ENCODE assay signal across 11 mouse cellular contexts in genomic region chr4:107084343-107084742, GRCm38 (mm10). TPM values are rescaled to one million over a fixed set of nuclear protein-coding genes. Genes with fewer than 3 reads are reported as not detected.
DNase-seq lines count a peak whose midpoint lies in the region; ATAC-seq and TF ChIP-seq lines count a peak whose summit lies in the region.
"Had no signal": no experiment of that assay in that cellular context is flagged by ENCODE, and none has a peak within 500 bp of the region (broad histone marks: within the 10 kb centered on the region; RNA-seq: fewer than 3 reads in every experiment).

No protein-coding gene starts in this region.

- TF ChIP-seq POLR2A in testis, adult 2 months (IDR thresholded peaks at IDR 0.05; ENCODE audit: control insufficient read depth, low read depth, low read length): no peak

- DNase-seq in frontal cortex, postnatal 36 days (ENCODE audit: low spot score in 2 of 2): peak; percentile 21 to 22
- DNase-seq in frontal cortex, postnatal 14 days (ENCODE audit: low spot score in 2 of 2): no peak
- no peak for DNase-seq in testis, postnatal 10 days (ENCODE audit: low spot score)
- no peak for DNase-seq in limb, embryonic 11.5 days (ENCODE audit: low spot score)
- DNase-seq in gastrocnemius, adult 2 months: no peak
- no peak for DNase-seq in urinary bladder, adult 2 months (ENCODE audit: low spot score)
- no peak for DNase-seq in lung, postnatal 36 days

- intact Hi-C loops in gastrocnemius, adult 2 months (cut with DNase I): no loop called here

- 28% methylated on average over 1 of the region's 1 CpGs for WGBS in limb, embryonic 11.5 days

- H3K27me3 ChIP-seq in testis, adult 2 months (ENCODE audit: control insufficient read depth, insufficient read depth, low read length): no peaks in the 10 kb centered on the region
- H3K27me3 ChIP-seq in limb, embryonic 11.5 days (ENCODE audit: control insufficient read depth, insufficient read depth, low read length): no peaks in the 10 kb centered on the region

- H3K27ac ChIP-seq in testis, adult 2 months (ENCODE audit: control insufficient read depth, insufficient read depth, low read depth, low read length): no peak overlapping the region
- 0 out of 2 replicates have a peak overlapping the region, but pooled peaks have one; percentile 26 for H3K27ac ChIP-seq in limb, embryonic 11.5 days (replicated peaks; ENCODE audit: low read depth, low read length)
- no peak overlapping the region for H3K27ac ChIP-seq in gastrocnemius, adult 2 months

- H3K4me2 ChIP-seq in limb, embryonic 11.5 days (ENCODE audit: low read depth, severe bottlenecking): 0 out of 2 replicates have a peak overlapping the region, but pooled peaks have one; percentile 10

- 0 out of 2 replicates have a peak overlapping the region, but pooled peaks have one; percentile 7 for H3K9ac ChIP-seq in limb, embryonic 11.5 days (ENCODE audit: low read length)

- H3K36me3 ChIP-seq in testis, adult 2 months (ENCODE audit: control insufficient read depth, insufficient read depth, low read length): no peaks in the 10 kb centered on the region
- no peaks in the 10 kb centered on the region for H3K36me3 ChIP-seq in limb, embryonic 11.5 days (ENCODE audit: control insufficient read depth, insufficient read depth, low read length)

- peaks cover 3% of the 10 kb centered on the region for H3K4me1 ChIP-seq in testis, adult 2 months (ENCODE audit: control insufficient read depth, insufficient read depth, low read length)
- H3K4me1 ChIP-seq in limb, embryonic 11.5 days (ENCODE audit: control insufficient read depth, insufficient read depth, low read length): peaks cover 14% of the 10 kb centered on the region

- no peaks in the 10 kb centered on the region for H3K9me3 ChIP-seq in limb, embryonic 11.5 days (ENCODE audit: control insufficient read depth, low read length)

- H3K4me3 ChIP-seq in testis, adult 2 months (ENCODE audit: control insufficient read depth, low read depth, low read length): peak overlapping the region; percentile 35
- no peak overlapping the region for H3K4me3 ChIP-seq in limb, embryonic 11.5 days (ENCODE audit: low read depth, low read length)
- no peak overlapping the region for H3K4me3 ChIP-seq in gastrocnemius, adult 2 months

- peak; percentile 33; the same call in 1 of the 2 replicates for ATAC-seq in limb, embryonic 11.5 days (ENCODE audit: insufficient number of reproducible peaks, low FRiP score, low TSS enrichment, low read depth)

- TF ChIP-seq CTCF in testis, adult 2 months (IDR thresholded peaks at IDR 0.05; ENCODE audit: control insufficient read depth, insufficient read depth, insufficient replicate concordance, low read depth, low read length): no peak
- TF ChIP-seq CTCF in gastrocnemius, adult 2 months (IDR thresholded peaks at IDR 0.05): no peak

RNA-seq across cellular contexts. Expression of gene Cdcp2, which starts 12.3 kb away (rescaled TPM):
- polyA plus RNA-seq in testis, adult 2 months (2012; rRNA removed): not detected in 2 replicates
- not detected in 2 replicates for polyA plus RNA-seq in limb, embryonic 11.5 days (2014; fragmentation: Nextera tagmentation; extraction: Ambion mirVana)
- total RNA-seq in gastrocnemius, adult 2 months (2021): not detected
- not detected in 2 replicates for polyA plus RNA-seq in urinary bladder, adult 2 months (2012; rRNA removed)
- total RNA-seq: heart, postnatal 25 days; left cerebral cortex, postnatal 10 days had no signal
- polyA plus RNA-seq: C2C12 had no signal

RNA-seq across cellular contexts. Expression of gene Cyb5rl, which starts 17.6 kb away (rescaled TPM):
- polyA plus RNA-seq in testis, adult 2 months (2012; rRNA removed): 5.7 and 7.2 TPM in 2 replicates
- polyA plus RNA-seq in limb, embryonic 11.5 days (2014; fragmentation: Nextera tagmentation; extraction: Ambion mirVana): 7.2 and 7.3 TPM in 2 replicates
- 10 to 100 TPM; 16.3 to 20.1 TPM for total RNA-seq in gastrocnemius, adult 2 months (2021)
- 13.8 and 18.0 TPM in 2 replicates for polyA plus RNA-seq in urinary bladder, adult 2 months (2012; rRNA removed)

RNA-seq across cellular contexts. Expression of gene Mrpl37, which starts 17.7 kb away (rescaled TPM):
- 73.8 and 74.4 TPM in 2 replicates for polyA plus RNA-seq in testis, adult 2 months (2012; rRNA removed)
- 131 and 133 TPM in 2 replicates for polyA plus RNA-seq in limb, embryonic 11.5 days (2014; fragmentation: Nextera tagmentation; extraction: Ambion mirVana)
- 10 to 100 TPM; 80.8 to 97.5 TPM for total RNA-seq in gastrocnemius, adult 2 months (2021)
- polyA plus RNA-seq in urinary bladder, adult 2 months (2012; rRNA removed): 60.0 and 64.9 TPM in 2 replicates

Comparison
In these comparisons a context has a peak if more than half of its experiments do, and no peak if none do; other contexts are left out.
1. DNase-seq: peak in frontal cortex, postnatal 36 days (2 of 2); none in frontal cortex, postnatal 14 days (0 of 2), testis, postnatal 10 days (single experiment), limb, embryonic 11.5 days (single experiment), gastrocnemius, adult 2 months (single experiment), urinary bladder, adult 2 months (single experiment) and lung, postnatal 36 days (single experiment).